Mouse (Mus musculus) heart, postnatal 0 days (tissue): ENCODE data around the gene Ccdc65. TPM values are rescaled to one million over a fixed set of nuclear protein-coding genes. Genes with fewer than 3 reads are reported as not detected.
"Not testable (repeated sequence)": the region's sequence is repeated elsewhere in the genome, so short reads cannot be mapped to it uniquely, and the experiment has no call there.

Experiments
- ATAC-seq: fragments of 200-750 bp; cut with Nextera tagmentation; 2 replicates; pipeline ENCODE4 v1.8.0; 2017; ENCODE audit warnings: low read depth, moderate number of reproducible peaks, moderate library complexity; ENCODE audit not compliant: insufficient read depth
- DNase-seq: peaks from one replicate; pipeline ENCODE4 v3.0.0-alpha.2; 2016; ENCODE audit warnings: low spot score
- H3K27ac ChIP-seq: fragments of 300-500 bp; sonication (generic); 2 replicates; pipeline ENCODE4 v1.5.1; 2014; ENCODE audit warnings: low read depth, mild to moderate bottlenecking
- H3K27me3 ChIP-seq: fragments of 300-500 bp; sonication (generic); 2 replicates; pipeline ENCODE4 v1.6.1; 2014; ENCODE audit warnings: low read length, mixed read lengths; ENCODE audit not compliant: control insufficient read depth, insufficient read depth
- H3K36me3 ChIP-seq: fragments of 300-500 bp; sonication (generic); replicated peaks from 2 replicates; pipeline ENCODE4 v1.6.1; 2014; ENCODE audit warnings: low read length, mixed read lengths; ENCODE audit not compliant: control insufficient read depth, insufficient read depth
- H3K4me1 ChIP-seq: fragments of 300-500 bp; sonication (generic); 2 replicates; pipeline ENCODE4 v1.6.1; 2014; ENCODE audit warnings: antibody characterized with exemption; ENCODE audit not compliant: control insufficient read depth, insufficient read depth
- H3K4me2 ChIP-seq: fragments of 300-500 bp; sonication (generic); 2 replicates; pipeline ENCODE4 v1.6.1; 2014; ENCODE audit warnings: low read depth, mild to moderate bottlenecking, low read length, moderate library complexity
- H3K4me3 ChIP-seq: fragments of 300-500 bp; sonication (generic); 2 replicates; pipeline ENCODE4 v1.5.1; 2014; ENCODE audit warnings: low read depth, low read length
- H3K9ac ChIP-seq: fragments of 300-500 bp; sonication (generic); replicated peaks from 2 replicates; pipeline ENCODE4 v1.6.1; 2014; ENCODE audit warnings: low read depth, low read length, mixed read lengths
- H3K9me3 ChIP-seq: fragments of 300-500 bp; sonication (generic); replicated peaks from 2 replicates; pipeline ENCODE4 v1.6.1; 2016; ENCODE audit warnings: low read length; ENCODE audit not compliant: control insufficient read depth
- CTCF ChIP-seq: IDR thresholded peaks from 2 replicates; pipeline ENCODE4 v1.5.1; 2016; ENCODE audit warnings: antibody characterized with exemption, control low read depth, low read depth
- EP300 ChIP-seq: IDR thresholded peaks from 2 replicates; pipeline ENCODE4 v1.6.1; 2016; ENCODE audit warnings: antibody characterized with exemption, low read depth
- WGBS: fragments of 180-500 bp; shearing (Covaris S2); extraction: QIAGEN DNeasy Blood & Tissue Kit; methylation state at CpG from one replicate; pipeline ENCODE4 v1.1.7; 2014; 5-methylcytosine and 5-hydroxymethylcytosine counted together
- polyA plus RNA-seq: library from polyadenylated mRNA; unstranded; fragments of >200 nt; fragmentation: Nextera tagmentation; extraction: Ambion mirVana; gene quantifications from 2 replicates; pipeline ENCODE4 v1.2.1, GENCODE M21; 2015
- total RNA-seq: library from RNA; depleted of rRNA; stranded (reverse); fragments of >200 nt; gene quantifications from 2 replicates; pipeline ENCODE4 v1.2.3, GENCODE M21; 2014; ENCODE audit warnings: low replicate concordance

The Ccdc65 gene
- total and polyA plus RNA-seq, 2 experiments from 2014 or later = 0.25 TPM; not detected in 1

- Histone ChIP-seq H3K9me3 (no peaks in the 10 kb centered on the region), H3K27ac (no peak overlapping the region), H3K4me1 (peaks cover 3% of the 10 kb centered on the region; the same call in 1 of the 2 replicates), H3K27me3 (no peaks in the 10 kb centered on the region), H3K9ac (no peak overlapping the region), H3K4me2 (no peak overlapping the region), H3K36me3 (peaks cover 61% of the 10 kb centered on the region), H3K4me3 (no peak overlapping the region)
- DNase-seq (no peak), ATAC-seq (no peak)
- WGBS = 89% methylated on average over 8 of the region's 8 CpGs
- TF ChIP-seq EP300 (no peak), CTCF (no peak)
Measured at GRCm38 (mm10) chr15:98740219-98740618, 32.2 kb downstream of the Ccdc65 start.

GRCm38 (mm10) chr15:98742766-98743428, 34.9 kb downstream of the Ccdc65 start:
- no peak overlapping the region for H3K4me2 ChIP-seq
- WGBS = 80% methylated on average over 8 of the region's 8 CpGs
- H3K4me3 ChIP-seq = no peak overlapping the region
- no peaks in the 10 kb centered on the region for H3K9me3 ChIP-seq
- no peak overlapping the region for H3K9ac ChIP-seq
- H3K27me3 ChIP-seq = no peaks in the 10 kb centered on the region
- TF ChIP-seq CTCF (no peak), EP300 (no peak)
- peaks cover 44% of the 10 kb centered on the region for H3K36me3 ChIP-seq
- no peak for DNase-seq
- no peak overlapping the region for H3K27ac ChIP-seq
- no peak for ATAC-seq
- peaks cover 13% of the 10 kb centered on the region for H3K4me1 ChIP-seq

- not testable (repeated sequence) for H3K9ac ChIP-seq, H3K4me2 ChIP-seq, H3K9me3 ChIP-seq, H3K4me3 ChIP-seq, H3K27me3 ChIP-seq, H3K27ac ChIP-seq, ATAC-seq, DNase-seq
- peaks cover 13% of the 10 kb centered on the region for H3K4me1 ChIP-seq
- H3K36me3 ChIP-seq = peaks cover 36% of the 10 kb centered on the region
- WGBS = 78% methylated on average over 3 of the region's 3 CpGs
Measured at GRCm38 (mm10) chr15:98743863-98744262, 35.9 kb downstream of the Ccdc65 start.

- no peak overlapping the region for H3K27ac ChIP-seq
- H3K36me3 ChIP-seq = peaks cover 11% of the 10 kb centered on the region
- H3K9ac ChIP-seq = no peak overlapping the region
- no peaks in the 10 kb centered on the region for H3K27me3 ChIP-seq
- no peak overlapping the region for H3K4me3 ChIP-seq
- WGBS = 48% methylated on average over 10 of the region's 10 CpGs
- ATAC-seq (no peak), DNase-seq (no peak)
- TF ChIP-seq EP300 (no peak), CTCF (no peak)
- H3K9me3 ChIP-seq = no peaks in the 10 kb centered on the region
- no peak overlapping the region for H3K4me2 ChIP-seq
- H3K4me1 ChIP-seq = peaks cover 13% of the 10 kb centered on the region
Measured at GRCm38 (mm10) chr15:98746344-98746965, 38.4 kb downstream of the Ccdc65 start.

GRCm38 (mm10) chr15:98747296-98747695, 39.3 kb downstream of the Ccdc65 start:
- WGBS = 75% methylated on average over 6 of the region's 6 CpGs
- H3K9ac ChIP-seq = no peak overlapping the region
- H3K9me3 ChIP-seq = no peaks in the 10 kb centered on the region
- TF ChIP-seq CTCF (no peak), EP300 (no peak)
- H3K27me3 ChIP-seq = no peaks in the 10 kb centered on the region
- peaks cover 7% of the 10 kb centered on the region for H3K36me3 ChIP-seq
- no peak overlapping the region for H3K27ac ChIP-seq
- no peak overlapping the region for H3K4me3 ChIP-seq
- DNase-seq (no peak), ATAC-seq (no peak)
- H3K4me1 ChIP-seq = peaks cover 13% of the 10 kb centered on the region
- H3K4me2 ChIP-seq = no peak overlapping the region
